Mouse (Mus musculus): ENCODE measurements at regions not wholly inside any gene's neighbourhood (a gene's known extent, or its start where the extent isn't known, plus 50 kb on each side); places are given as distances from the start of the nearest gene placed in this dataset.
A peak's percentile ranks its signal among the peaks of the same experiment; 100 is the strongest.

GRCm38 (mm10) chr10:39316533-39316932, 52.1 kb upstream of the Fyn start:
- Histone ChIP-seq H3K27me3 (no peaks in the 10 kb centered on the region), H3K36me3 (no peaks in the 10 kb centered on the region), H3K4me1 (replicated peaks) (peaks cover 13% of the 10 kb centered on the region; the same call in 1 of the 2 replicates), H3K4me3 (no peak overlapping the region), H3K9me3 (no peaks in the 10 kb centered on the region), H3K4me2 (no peak overlapping the region), H3K9ac (no peak overlapping the region), H3K27ac (replicated peaks) (no peak overlapping the region)
- WGBS, result 77% methylated on average over 4 of the region's 4 CpGs
- no peak for ATAC-seq (ENCODE audit: low FRiP score, low read depth)

DNA sequence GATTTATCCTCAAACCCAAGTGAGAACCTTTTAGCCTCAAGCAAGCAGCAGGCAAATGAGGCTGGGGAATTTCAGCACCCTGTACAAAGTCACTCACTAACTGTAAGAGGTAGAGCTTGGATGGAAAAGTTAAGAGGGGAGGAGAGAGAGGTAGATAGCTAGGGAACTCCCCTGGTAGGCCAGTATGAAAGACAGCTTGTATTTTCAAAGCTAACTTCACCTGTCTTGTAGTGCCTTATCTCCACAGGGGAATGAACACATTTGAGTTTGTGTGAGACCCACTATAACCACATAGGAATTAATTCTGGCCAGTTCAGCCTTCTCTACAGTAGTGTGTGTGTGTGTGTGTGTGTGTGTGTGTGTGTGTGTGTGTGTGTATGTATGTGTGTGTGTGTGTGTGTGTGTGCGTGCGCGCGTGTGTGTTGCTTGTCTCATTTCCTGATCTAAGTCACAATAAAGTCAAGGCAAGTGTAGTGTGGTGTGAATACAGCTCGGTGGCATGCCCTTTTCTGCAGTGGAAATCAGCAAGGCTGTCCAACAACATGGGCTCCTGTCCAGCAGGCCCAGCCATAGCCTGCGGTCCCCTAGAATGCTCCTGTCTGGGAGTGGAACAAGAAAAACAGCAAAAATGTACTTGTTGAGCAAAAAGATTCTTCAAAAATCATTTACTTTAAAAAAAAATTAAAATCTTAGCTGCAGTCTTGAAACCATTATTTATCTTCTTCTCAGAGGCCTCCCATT, 53.1 kb upstream of the Fyn start:
- Histone ChIP-seq H3K27ac (replicated peaks) (no peak overlapping the region), H3K27me3 (no peaks in the 10 kb centered on the region), H3K9me3 (no peaks in the 10 kb centered on the region), H3K4me3 (no peak overlapping the region), H3K36me3 (no peaks in the 10 kb centered on the region), H3K9ac (no peak overlapping the region), H3K4me1 (replicated peaks) (0 out of 2 replicates have a peak, but pooled peaks cover 6% of the 10 kb centered on the region), H3K4me2 (no peak overlapping the region)
- 80% methylated on average over 6 of the region's 6 CpGs for WGBS
- ATAC-seq (ENCODE audit: low FRiP score, low read depth), result no peak

GRCm38 (mm10) chr10:39311501-39311900, 57.2 kb upstream of the Fyn start:
- H3K9me3 ChIP-seq, result no peaks in the 10 kb centered on the region
- no peak for ATAC-seq (ENCODE audit: low FRiP score, low read depth)
- no peak overlapping the region for H3K9ac ChIP-seq
- H3K27ac ChIP-seq (replicated peaks), result no peak overlapping the region
- H3K4me3 ChIP-seq, result no peak overlapping the region
- no peak overlapping the region for H3K4me2 ChIP-seq
- no peaks in the 10 kb centered on the region for H3K27me3 ChIP-seq
- 77% methylated on average over 1 of the region's 1 CpGs for WGBS
- 0 out of 2 replicates have a peak, but pooled peaks cover 4% of the 10 kb centered on the region for H3K4me1 ChIP-seq (replicated peaks)
- H3K36me3 ChIP-seq, result no peaks in the 10 kb centered on the region

DNA sequence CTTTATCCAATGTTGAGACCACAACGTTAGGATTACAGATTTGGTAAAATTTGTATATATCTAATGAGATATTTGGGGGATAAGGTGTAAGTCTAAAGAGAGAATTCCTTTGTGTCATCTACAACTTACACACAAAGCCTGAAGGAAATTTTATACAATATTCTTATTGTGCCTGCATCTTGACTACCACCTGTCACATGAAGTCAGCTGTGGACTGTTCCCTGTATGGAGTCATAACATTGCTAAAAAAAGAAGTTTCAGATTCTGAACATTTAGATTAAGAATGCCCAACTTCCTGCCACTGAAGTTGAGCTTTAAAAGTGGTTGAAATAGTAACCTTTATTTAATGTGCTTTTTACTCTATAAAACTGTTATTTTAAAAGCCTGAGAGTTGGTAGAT, 60.1 kb upstream of the Fyn start:
- Histone ChIP-seq H3K27me3 (no peaks in the 10 kb centered on the region), H3K4me3 (no peak overlapping the region), H3K9ac (no peak overlapping the region), H3K4me1 (replicated peaks) (no peaks in the 10 kb centered on the region), H3K4me2 (no peak overlapping the region), H3K27ac (replicated peaks) (no peak overlapping the region), H3K9me3 (no peaks in the 10 kb centered on the region), H3K36me3 (no peaks in the 10 kb centered on the region)
- 78% methylated on average over 1 of the region's 1 CpGs for WGBS
- no peak for ATAC-seq (ENCODE audit: low FRiP score, low read depth)

GRCm38 (mm10) chr10:39292703-39293496, 75.8 kb upstream of the Fyn start:
- Histone ChIP-seq H3K4me2 (no peak overlapping the region), H3K4me1 (replicated peaks) (peaks cover 26% of the 10 kb centered on the region), H3K9me3 (no peaks in the 10 kb centered on the region), H3K9ac (no peak overlapping the region), H3K27me3 (no peaks in the 10 kb centered on the region), H3K4me3 (no peak overlapping the region), H3K36me3 (no peaks in the 10 kb centered on the region), H3K27ac (replicated peaks) (no peak overlapping the region)
- 71% methylated on average over 11 of the region's 11 CpGs for WGBS
- no peak for ATAC-seq (ENCODE audit: low FRiP score, low read depth)

DNA sequence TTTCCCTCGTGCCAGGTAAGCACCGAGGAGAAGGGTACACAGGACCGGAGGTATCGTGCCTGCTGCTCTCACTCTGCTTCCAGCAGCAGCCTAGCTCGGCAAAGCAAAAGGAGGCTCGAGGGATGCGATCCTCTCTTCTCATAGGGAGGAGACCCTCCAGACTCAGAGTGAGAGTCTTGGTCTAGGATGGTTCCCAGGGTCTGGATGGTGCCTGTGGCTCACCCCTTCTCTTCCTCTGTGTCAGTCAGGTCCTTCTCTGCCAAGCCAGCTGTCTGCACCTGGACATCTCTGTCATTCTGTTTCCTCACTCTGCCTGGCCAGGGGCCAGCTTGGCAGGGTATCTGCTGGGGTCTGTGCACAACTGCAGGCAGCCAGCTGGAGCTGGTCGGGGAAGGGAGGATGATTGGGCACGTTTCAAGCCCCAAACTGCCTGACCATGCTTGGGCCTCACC, 76.9 kb upstream of the Fyn start:
- Histone ChIP-seq H3K4me3 (no peak overlapping the region), H3K36me3 (no peaks in the 10 kb centered on the region), H3K9me3 (no peaks in the 10 kb centered on the region), H3K27ac (replicated peaks) (peak overlapping the region; percentile 74), H3K9ac (no peak overlapping the region), H3K27me3 (no peaks in the 10 kb centered on the region), H3K4me2 (no peak overlapping the region), H3K4me1 (replicated peaks) (peaks cover 26% of the 10 kb centered on the region)
- ATAC-seq (ENCODE audit: low FRiP score, low read depth), result peak; percentile 80
- WGBS, result 52% methylated on average over 9 of the region's 9 CpGs

DNA sequence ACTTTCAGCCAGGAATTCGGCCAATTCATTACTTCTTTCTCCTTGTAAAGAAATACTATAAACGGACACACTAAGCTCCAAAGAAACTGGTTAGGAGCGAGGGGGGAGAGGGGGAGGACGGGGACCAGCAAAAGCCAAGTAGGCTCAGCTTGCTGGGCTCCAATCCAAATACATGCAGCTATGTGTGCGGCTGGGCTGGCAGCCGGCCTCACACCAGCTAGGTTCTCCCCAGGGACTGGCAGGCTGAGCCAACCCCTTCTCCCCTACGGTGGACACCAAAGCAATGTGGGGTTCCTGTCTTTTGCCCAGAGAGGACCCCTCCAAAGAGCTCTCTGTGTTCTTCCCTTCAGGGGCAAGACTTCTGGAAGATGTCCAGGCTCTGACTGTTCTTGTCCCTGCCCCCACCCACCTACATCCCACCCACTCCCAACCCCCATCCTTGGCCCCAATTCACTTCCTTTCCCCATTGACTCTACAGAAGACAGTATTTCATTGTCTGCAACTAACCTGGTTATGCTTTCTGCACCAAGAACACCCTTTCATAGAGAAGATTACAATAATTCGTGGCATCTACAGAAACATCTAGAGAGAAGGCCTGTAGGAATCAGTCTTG, 77.4 kb upstream of the Fyn start:
- ATAC-seq (ENCODE audit: low FRiP score, low read depth), result peak; percentile 92
- peaks cover 26% of the 10 kb centered on the region for H3K4me1 ChIP-seq (replicated peaks)
- no peak overlapping the region for H3K4me3 ChIP-seq
- no peaks in the 10 kb centered on the region for H3K36me3 ChIP-seq
- no peak overlapping the region for H3K4me2 ChIP-seq
- no peaks in the 10 kb centered on the region for H3K9me3 ChIP-seq
- WGBS, result 35% methylated on average over 8 of the region's 8 CpGs
- H3K9ac ChIP-seq, result no peak overlapping the region
- peak overlapping the region; percentile 74 for H3K27ac ChIP-seq (replicated peaks)
- no peaks in the 10 kb centered on the region for H3K27me3 ChIP-seq

GRCm38 (mm10) chr10:39290245-39290644, 78.4 kb upstream of the Fyn start:
- ATAC-seq (ENCODE audit: low FRiP score, low read depth), result no peak
- WGBS, result 16% methylated on average over 1 of the region's 1 CpGs
- Histone ChIP-seq H3K4me3 (no peak overlapping the region), H3K4me1 (replicated peaks) (peaks cover 26% of the 10 kb centered on the region), H3K4me2 (no peak overlapping the region), H3K9ac (no peak overlapping the region), H3K9me3 (no peaks in the 10 kb centered on the region), H3K27ac (replicated peaks) (peak overlapping the region; percentile 50), H3K36me3 (no peaks in the 10 kb centered on the region), H3K27me3 (no peaks in the 10 kb centered on the region)

GRCm38 (mm10) chr10:39280366-39281000, 88.2 kb upstream of the Fyn start:
- peak; percentile 54; the same call in 1 of the 2 replicates for ATAC-seq (ENCODE audit: low FRiP score, low read depth)

DNA sequence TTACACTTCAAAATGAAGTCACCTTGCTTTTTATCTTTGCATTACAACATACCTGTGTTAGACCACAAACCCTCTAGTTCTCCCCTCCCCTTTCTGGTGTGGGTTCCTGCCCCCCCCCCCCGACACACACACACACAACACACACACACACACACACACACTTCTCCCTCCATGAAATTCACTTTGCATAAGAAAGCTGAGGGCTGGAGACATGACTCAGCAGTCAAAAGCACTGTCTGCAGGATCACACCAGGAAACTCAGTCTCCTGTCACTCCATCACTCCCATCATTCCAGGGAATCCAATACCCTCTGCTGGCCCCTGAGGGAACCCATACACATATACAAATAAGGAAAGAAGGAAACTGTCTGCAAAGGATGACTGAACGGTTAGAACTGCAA, 94.5 kb upstream of the Fyn start:
- Histone ChIP-seq H3K4me2 (no peak overlapping the region), H3K9ac (no peak overlapping the region), H3K27ac (replicated peaks) (no peak overlapping the region), H3K27me3 (no peaks in the 10 kb centered on the region), H3K4me1 (replicated peaks) (no peaks in the 10 kb centered on the region; the same call in 1 of the 2 replicates), H3K4me3 (no peak overlapping the region), H3K36me3 (no peaks in the 10 kb centered on the region), H3K9me3 (no peaks in the 10 kb centered on the region)
- WGBS, result 14% methylated on average over 2 of the region's 2 CpGs
- no peak for ATAC-seq (ENCODE audit: low FRiP score, low read depth)

More at GRCm38 (mm10) chr10:39280366-39281000, 88.2 kb upstream of the Fyn start:
- H3K9me3 ChIP-seq, result no peaks in the 10 kb centered on the region
- 78% methylated on average over 14 of the region's 14 CpGs for WGBS
- H3K27ac ChIP-seq (replicated peaks), result no peak overlapping the region
- no peak overlapping the region for H3K4me3 ChIP-seq
- H3K36me3 ChIP-seq, result no peaks in the 10 kb centered on the region
- no peaks in the 10 kb centered on the region for H3K4me1 ChIP-seq (replicated peaks)
- no peaks in the 10 kb centered on the region for H3K27me3 ChIP-seq
- H3K9ac ChIP-seq, result no peak overlapping the region
- no peak overlapping the region for H3K4me2 ChIP-seq

- Histone ChIP-seq H3K4me3 (no peak overlapping the region), H3K9me3 (no peaks in the 10 kb centered on the region), H3K4me2 (no peak overlapping the region), H3K36me3 (no peaks in the 10 kb centered on the region), H3K27ac (replicated peaks) (no peak overlapping the region), H3K27me3 (no peaks in the 10 kb centered on the region), H3K4me1 (replicated peaks) (no peaks in the 10 kb centered on the region; the same call in 1 of the 2 replicates), H3K9ac (no peak overlapping the region)
- WGBS, result 63% methylated on average over 4 of the region's 4 CpGs
- no peak for ATAC-seq (ENCODE audit: low FRiP score, low read depth)
These were observed 95.2 kb upstream of the Fyn start for GRCm38 (mm10) chr10:39273426-39273825.
